Mouse (Mus musculus): ENCODE results near the gene 4921536K21Rik.

4921536K21Rik gene

DNA sequence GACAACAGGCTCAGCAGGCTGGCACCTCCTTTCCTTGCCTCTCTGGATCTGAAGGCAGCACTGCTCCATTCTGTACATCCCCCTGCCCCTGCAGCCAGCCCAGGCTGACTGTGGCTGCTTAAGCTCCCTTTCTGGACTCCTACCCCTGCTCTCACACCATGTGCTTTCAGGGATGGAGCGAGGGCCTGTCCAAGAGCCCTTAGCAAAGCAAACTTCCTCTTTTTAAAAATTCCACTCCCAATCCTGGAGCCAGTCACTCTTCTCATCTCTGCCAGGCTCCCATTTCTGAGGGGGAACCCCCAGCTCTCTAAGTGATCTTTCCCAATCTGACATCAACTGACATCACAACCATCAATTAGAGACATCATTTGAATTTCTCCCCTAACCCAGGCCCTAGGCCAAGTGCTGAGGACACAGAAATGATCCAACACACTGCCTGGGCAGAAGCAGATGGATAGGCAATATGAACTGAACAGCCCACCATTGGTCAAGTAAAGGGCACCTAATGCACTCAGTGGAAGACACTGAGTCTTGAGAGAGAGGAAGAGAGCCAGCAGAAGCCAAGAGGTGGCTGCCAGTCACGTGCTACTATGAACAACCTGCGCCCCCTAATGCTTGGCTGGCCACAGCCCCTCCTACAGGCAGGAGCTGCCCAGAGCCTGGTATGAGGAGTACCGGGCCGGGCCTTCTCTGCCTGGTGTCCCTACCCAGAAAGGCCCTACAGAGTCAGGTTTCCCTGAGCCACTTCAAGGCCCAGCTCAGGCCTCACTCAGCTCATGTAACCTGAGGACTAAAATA is 15.8 kb upstream of the 4921536K21Rik start:
- DNase-seq = no peak

GRCm38 (mm10) chr11:3909236-3909635 is 14.3 kb upstream of the 4921536K21Rik start:
- no peak for DNase-seq

GRCm38 (mm10) chr11:3905446-3905845 is 10.5 kb upstream of the 4921536K21Rik start:
- DNase-seq = no peak

- no peak for DNase-seq
Measured at GRCm38 (mm10) chr11:3904673-3905072, 9.8 kb upstream of the 4921536K21Rik start.

- peak; percentile 61 for DNase-seq
Measured at GRCm38 (mm10) chr11:3903046-3903445, 8.1 kb upstream of the 4921536K21Rik start.

DNA sequence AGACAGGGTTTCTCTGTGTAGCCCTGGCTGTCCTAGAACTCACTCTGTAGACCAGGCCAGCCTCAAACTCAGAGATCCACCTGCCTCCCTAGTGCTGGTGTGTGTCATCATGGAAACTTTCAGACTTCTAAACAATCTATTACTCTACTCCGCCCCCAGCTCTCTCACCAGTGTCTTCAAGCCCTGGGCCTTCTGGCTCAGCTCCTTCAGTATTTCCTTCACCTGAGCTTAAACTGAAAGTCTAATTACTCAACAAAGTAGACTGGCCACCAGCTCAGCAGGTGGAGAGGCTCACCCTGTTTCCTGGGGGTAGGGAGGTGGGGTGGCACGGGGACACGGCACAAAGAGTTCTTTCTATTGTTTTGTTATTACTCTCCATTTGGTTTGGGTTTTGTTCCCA is 7.6 kb upstream of the 4921536K21Rik start:
- DNase-seq = no peak

DNA sequence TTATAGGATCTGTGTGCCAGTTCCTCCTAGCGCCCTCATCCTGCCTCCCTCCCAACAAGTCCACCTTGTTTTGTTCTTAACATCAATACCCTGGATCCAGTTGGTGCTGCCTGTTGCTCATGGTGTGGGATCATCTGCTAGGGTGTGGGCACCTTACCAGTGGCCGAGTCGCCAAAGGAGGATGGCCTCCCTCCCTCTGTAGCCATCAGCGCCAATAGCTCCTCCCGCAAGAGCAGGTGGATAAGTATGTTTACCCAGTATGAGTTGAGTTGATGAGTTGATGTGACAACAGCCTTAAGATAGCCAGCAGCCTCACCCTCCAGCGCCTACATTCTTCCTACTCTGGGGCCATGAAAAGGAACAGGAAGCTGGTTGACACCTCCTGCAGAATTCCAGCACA is 5.4 kb upstream of the 4921536K21Rik start:
- no peak for DNase-seq

DNA sequence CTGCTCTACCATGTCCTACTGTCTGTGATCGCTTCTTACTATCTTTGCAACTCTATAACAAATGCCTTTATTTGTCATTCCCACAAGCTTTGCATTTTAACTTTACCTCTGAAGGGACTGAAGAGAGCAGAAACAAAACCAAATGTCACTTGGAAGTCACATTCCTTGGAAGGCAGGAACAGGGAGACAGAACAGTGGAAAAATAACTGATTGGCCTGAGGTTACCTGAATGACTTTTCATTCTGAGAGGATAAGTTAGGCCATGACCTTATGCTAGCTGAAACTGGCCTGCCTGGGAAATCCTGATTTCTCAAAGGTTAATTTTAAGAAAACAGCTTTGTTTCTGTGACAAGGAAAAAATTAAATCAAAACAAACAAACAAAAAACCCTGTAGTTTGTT is 1.0 kb upstream of the 4921536K21Rik start:
- no peak for DNase-seq

- DNase-seq = no peak
Measured at GRCm38 (mm10) chr11:3895458-3895857, 560 bp upstream of the 4921536K21Rik start.

GRCm38 (mm10) chr11:3893970-3894369 is 928 bp downstream of the 4921536K21Rik start:
- no peak for DNase-seq

DNA sequence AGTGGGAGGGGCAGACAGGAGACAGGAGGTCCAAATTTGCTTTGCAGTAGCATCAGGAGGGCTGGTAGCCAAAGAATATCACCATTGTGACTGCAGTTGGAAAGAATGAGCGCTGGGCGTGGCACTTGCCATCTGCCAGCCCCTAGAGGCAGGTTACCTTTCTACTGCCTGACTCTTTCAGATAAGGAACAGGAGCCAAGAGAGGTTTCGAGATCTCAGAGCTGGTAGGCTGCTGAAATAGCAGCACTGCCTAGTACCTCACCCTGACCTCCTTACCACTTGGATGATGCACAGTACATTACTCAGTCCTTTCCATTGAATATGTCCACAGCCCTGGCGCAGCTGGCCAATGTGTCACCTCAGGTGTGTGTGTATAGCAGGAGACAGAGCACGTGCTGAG is 7.6 kb downstream of the 4921536K21Rik start:
- DNase-seq = no peak

DNA sequence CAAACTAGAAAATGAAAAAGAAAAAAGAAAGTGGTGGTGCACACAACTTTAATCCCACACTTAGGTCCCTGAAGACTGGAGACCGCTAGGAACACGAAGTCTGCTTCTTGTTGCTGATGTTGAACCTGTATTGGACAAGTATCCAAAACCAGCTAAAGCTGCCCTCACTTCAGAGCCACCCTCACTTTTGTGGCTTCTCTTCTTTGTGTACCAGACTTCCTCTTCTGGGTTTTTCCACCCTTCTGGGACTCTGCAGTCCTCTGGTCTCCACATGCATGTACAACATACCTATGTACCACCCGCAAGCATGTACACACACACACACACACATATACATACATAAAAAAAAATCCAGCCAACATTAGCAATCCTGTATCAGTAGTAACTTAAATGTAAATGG is 11.2 kb downstream of the 4921536K21Rik start:
- no peak for DNase-seq

GRCm38 (mm10) chr11:3879836-3880235 is 15.1 kb downstream of the 4921536K21Rik start:
- peak; percentile 69 for DNase-seq

- no peak for DNase-seq
Measured at GRCm38 (mm10) chr11:3878660-3879059, 16.2 kb downstream of the 4921536K21Rik start.

GRCm38 (mm10) chr11:3876419-3876818 is 18.5 kb downstream of the 4921536K21Rik start:
- DNase-seq = peak; percentile 58

GRCm38 (mm10) chr11:3864343-3864742 is 30.6 kb downstream of the 4921536K21Rik start:
- no peak for DNase-seq

DNA sequence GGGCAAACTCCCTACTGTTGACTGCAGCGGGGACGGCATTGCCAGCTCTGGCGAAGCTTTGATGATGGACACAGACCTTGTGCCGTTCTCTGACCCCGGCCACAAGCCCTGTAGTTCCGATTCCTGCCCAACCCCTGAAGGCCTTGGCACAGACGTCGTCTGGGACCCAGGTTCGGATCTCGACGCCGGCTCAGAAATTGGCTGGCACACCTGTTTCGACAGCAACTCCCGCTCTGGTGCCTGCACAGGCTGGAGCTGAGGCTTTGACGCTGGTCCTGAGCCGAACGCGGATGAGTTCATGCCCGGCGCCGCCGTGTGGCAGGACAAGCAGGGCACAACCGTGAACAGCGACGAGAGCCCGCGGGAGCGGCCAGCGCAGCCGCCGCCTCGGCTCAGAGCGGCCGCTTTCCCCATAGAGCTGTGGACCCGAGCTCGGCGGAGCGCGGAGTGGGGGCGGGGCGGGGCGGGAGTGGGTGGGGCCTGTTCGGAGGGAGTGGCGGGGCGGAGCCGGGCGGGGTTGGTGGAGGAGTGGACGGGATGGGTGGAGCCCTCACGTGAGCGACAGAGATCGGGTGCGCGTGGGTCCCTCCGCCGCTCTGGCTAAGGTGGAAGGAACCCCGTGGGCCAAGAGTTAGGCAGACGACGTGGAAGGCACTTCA is 31.3 kb downstream of the 4921536K21Rik start, which contains the start of gene Osbp2:
Osbp2 (minus strand) TSS at position 450 of the 659 bp plus-strand sequence.
- DNase-seq = peak; percentile 92

- DNase-seq = peak; percentile 69
Measured at GRCm38 (mm10) chr11:3862661-3863453, 32.0 kb downstream of the 4921536K21Rik start.

DNA sequence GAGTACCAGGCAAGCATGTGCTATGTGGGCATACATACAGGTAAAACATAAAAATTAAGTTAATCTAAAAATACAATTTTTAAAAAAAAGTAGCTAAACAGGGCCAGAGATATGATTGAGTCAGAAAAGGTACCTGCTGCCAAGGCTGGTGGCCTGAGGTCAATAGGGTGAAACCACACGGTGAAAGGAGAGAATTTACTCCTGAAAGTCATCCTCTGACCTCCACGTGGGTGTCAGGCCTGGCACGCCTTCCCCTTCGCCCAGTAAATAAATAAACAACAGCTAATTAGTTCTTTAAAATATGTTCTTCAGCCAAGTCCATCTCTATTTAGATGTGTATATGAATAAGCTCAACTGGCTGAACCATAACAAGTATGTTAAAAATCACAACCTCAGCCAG is 34.5 kb downstream of the 4921536K21Rik start:
- DNase-seq = peak; percentile 43

- DNase-seq = no peak
Measured at GRCm38 (mm10) chr11:3859778-3860177, 35.1 kb downstream of the 4921536K21Rik start.

GRCm38 (mm10) chr11:3857902-3858301 is 37.0 kb downstream of the 4921536K21Rik start:
- DNase-seq = peak; percentile 31

DNA sequence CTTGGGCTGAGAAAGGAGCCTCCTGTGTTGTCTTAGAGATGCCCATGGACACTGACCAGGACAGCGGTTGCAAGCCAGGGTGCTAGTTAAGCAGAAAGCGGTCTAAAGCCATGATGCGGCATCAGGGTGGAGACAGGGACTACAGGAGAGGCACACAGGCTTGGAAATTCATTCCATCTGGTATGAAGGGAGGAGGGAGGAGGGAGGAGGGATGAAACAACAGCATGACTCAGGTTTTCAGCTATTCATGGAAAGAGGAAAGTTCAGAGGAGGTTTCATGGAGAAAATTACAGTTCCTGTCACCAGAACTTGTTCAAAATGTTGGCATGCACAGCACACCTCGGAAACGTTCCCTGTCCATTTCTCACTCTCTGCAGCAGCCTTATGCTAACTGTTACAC is 39.1 kb downstream of the 4921536K21Rik start:
- peak; percentile 44 for DNase-seq

DNA sequence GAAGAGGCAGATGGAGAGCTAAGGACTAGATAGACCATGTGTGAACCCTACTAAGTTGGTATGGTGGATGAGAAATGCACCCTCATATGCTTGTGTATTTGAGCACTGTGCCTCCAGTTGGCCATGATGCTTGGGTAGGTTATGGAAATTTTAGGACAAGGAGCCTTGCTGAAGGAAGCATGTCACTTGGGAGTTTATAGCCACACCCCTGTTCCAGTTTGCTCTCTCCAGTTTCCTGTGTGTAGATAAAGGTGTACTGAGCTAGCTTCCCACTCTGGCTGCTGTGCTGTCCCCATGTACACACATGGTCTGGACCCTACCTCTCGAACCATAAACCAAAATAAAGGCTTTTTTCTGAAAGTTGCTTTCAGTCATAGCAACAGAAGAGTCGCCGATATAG is 40.7 kb downstream of the 4921536K21Rik start:
- no peak for DNase-seq

All from cerebellum, adult 11-12 months (tissue).